Mouse (Mus musculus): Measurements from ENCODE around the gene Ddi2. TPM values are rescaled to one million over a fixed set of nuclear protein-coding genes. Genes with fewer than 3 reads are reported as not detected.

Ddi2 gene
- polyA plus RNA-seq, 2 experiments = 9.2 to 9.5 TPM

DNA sequence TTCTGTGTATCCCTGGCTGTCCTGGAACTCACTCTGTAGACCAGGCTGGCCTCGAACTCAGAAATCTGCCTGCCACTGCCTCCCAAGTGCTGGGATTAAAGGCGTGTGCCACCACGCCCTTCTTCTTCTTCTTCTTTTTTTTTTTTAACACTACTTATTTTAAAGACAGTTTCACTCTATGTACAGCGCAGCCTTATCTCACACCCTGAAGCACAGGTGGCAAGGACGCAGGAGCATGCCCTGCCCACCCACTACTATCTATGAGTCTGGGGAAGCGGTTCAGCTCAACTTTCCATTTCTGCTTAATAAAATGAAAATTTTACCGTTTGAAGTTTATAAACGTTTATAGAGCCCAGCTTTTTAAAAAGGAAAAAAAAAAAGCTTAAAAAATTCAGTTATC lies 34.7 kb downstream of the Ddi2 start:
- H3K4me2 ChIP-seq (ENCODE audit: low read depth) = no peak overlapping the region
- no peak overlapping the region for H3K4me3 ChIP-seq (ENCODE audit: insufficient read depth in 1 of 2, low read depth in 2 of 2, low read length in 2 of 2)
- no peak overlapping the region for H3K27ac ChIP-seq
- no peak for DNase-seq (ENCODE audit: low read depth in 3 of 3, low spot score in 3 of 3)
- TF ChIP-seq CTCF (IDR thresholded peaks at IDR 0.05; ENCODE audit: low read depth) (no peak), EP300 (IDR thresholded peaks at IDR 0.05; ENCODE audit: low read depth) (no peak)
- H3K27me3 ChIP-seq (ENCODE audit: control insufficient read depth, insufficient read depth, low read length) = no peaks in the 10 kb centered on the region
- no peaks in the 10 kb centered on the region for H3K9me3 ChIP-seq (ENCODE audit: control insufficient read depth, low read length)
- H3K4me1 ChIP-seq (replicated peaks; ENCODE audit: control insufficient read depth in 2 of 2, insufficient read depth in 2 of 2, low read length in 1 of 2) = no peaks in the 10 kb centered on the region
- peaks cover 81% of the 10 kb centered on the region for H3K36me3 ChIP-seq (replicated peaks; ENCODE audit: control insufficient read depth, insufficient read depth, low read depth)
- no peak overlapping the region for H3K9ac ChIP-seq (replicated peaks)
- ATAC-seq (ENCODE audit: insufficient read depth) = no peak
- WGBS (ENCODE audit: insufficient replicate concordance) = 48% methylated on average over 8 of the region's 8 CpGs

DNA sequence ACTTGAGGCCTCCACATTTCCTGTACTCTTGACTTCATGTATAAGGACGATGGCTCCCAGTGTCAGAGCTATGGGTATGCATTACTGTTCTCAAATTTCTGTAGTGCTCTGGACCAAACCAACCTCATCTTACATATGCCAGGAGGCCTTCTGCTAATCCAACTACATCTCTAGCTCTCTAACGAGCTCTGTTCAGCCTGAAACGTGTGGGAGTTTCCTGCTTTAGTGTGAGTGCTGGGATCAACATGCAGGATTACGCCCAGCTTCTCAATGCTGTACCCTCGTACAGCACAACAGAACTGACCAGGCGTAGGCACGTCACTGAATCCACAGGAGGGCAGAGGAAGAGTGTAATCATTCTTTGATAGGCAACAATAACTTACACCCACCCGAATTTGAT lies 36.7 kb downstream of the Ddi2 start:
- Histone ChIP-seq H3K36me3 (replicated peaks; ENCODE audit: control insufficient read depth, insufficient read depth, low read depth) (peaks cover 69% of the 10 kb centered on the region), H3K27me3 (ENCODE audit: control insufficient read depth, insufficient read depth, low read length) (no peaks in the 10 kb centered on the region), H3K4me3 (ENCODE audit: insufficient read depth in 1 of 2, low read depth in 2 of 2, low read length in 2 of 2) (no peak overlapping the region), H3K9me3 (ENCODE audit: control insufficient read depth, low read length) (no peaks in the 10 kb centered on the region), H3K4me2 (ENCODE audit: low read depth) (no peak overlapping the region), H3K27ac (no peak overlapping the region), H3K9ac (replicated peaks) (no peak overlapping the region), H3K4me1 (replicated peaks; ENCODE audit: control insufficient read depth in 2 of 2, insufficient read depth in 2 of 2, low read length in 1 of 2) (no peaks in the 10 kb centered on the region)
- DNase-seq (ENCODE audit: low read depth in 3 of 3, low spot score in 3 of 3) (no peak), ATAC-seq (ENCODE audit: insufficient read depth) (no peak)
- no peak for TF ChIP-seq EP300 (IDR thresholded peaks at IDR 0.05; ENCODE audit: low read depth)
- TF ChIP-seq CTCF (IDR thresholded peaks at IDR 0.05; ENCODE audit: low read depth) = no peak
- WGBS (ENCODE audit: insufficient replicate concordance) = 82% methylated on average over 8 of the region's 8 CpGs

DNA sequence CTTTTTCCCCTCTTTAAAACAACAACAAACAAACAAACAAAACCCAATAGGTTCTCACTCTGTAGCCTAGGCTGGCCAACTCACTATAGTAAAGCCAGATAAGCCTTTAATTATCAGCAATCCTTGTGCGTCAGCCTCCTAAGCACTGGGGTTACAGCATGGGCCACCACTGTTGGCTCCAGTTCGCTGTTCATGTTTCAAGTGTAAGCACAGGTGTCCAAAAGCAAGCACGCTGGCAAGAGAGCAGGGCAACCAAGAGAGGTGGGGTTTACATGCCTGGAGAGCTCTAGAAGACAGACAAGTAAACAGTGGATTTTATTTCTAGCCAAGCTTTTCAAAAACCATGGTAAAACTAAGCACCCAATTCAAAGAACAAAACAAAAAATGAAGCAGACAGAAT lies 37.1 kb downstream of the Ddi2 start:
- no peak for ATAC-seq (ENCODE audit: insufficient read depth)
- Histone ChIP-seq H3K4me3 (ENCODE audit: insufficient read depth in 1 of 2, low read depth in 2 of 2, low read length in 2 of 2) (no peak overlapping the region), H3K27ac (no peak overlapping the region), H3K4me1 (replicated peaks; ENCODE audit: control insufficient read depth in 2 of 2, insufficient read depth in 2 of 2, low read length in 1 of 2) (no peaks in the 10 kb centered on the region), H3K4me2 (ENCODE audit: low read depth) (no peak overlapping the region), H3K27me3 (ENCODE audit: control insufficient read depth, insufficient read depth, low read length) (no peaks in the 10 kb centered on the region), H3K9ac (replicated peaks) (no peak overlapping the region), H3K36me3 (replicated peaks; ENCODE audit: control insufficient read depth, insufficient read depth, low read depth) (peaks cover 64% of the 10 kb centered on the region), H3K9me3 (ENCODE audit: control insufficient read depth, low read length) (no peaks in the 10 kb centered on the region)
- 83% methylated on average over 3 of the region's 3 CpGs for WGBS (ENCODE audit: insufficient replicate concordance)
- no peak for DNase-seq (ENCODE audit: low read depth in 3 of 3, low spot score in 3 of 3)
- TF ChIP-seq CTCF (IDR thresholded peaks at IDR 0.05; ENCODE audit: low read depth) (no peak), EP300 (IDR thresholded peaks at IDR 0.05; ENCODE audit: low read depth) (no peak)

DNA sequence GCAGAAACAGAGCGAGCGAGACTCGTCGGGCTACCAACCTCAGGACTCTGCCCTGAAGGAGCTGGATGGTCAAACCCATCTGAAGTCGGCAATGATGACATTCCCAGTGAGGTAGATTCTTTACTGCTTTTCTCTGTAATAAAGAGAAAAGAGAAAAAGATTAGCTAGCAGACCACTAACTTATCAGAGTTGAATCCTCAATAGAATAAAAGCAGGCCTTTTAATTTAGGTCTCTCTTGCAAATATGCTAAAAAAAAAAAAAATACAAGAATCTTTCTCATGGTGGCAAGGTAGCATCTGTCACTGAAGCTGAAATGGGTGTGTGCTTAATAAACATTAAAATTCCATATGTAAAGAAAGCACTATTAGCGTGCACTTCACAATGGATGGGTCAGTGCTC lies 37.7 kb downstream of the Ddi2 start, which contains the start of gene Rsc1a1:
Gene Rsc1a1, minus strand, starts transcription at position 101 of the 400 bp plus-strand sequence.
- Histone ChIP-seq H3K4me2 (ENCODE audit: low read depth) (no peak within 1 kb of the TSS), H3K36me3 (replicated peaks; ENCODE audit: control insufficient read depth, insufficient read depth, low read depth) (peaks cover 59% of the 10 kb centered on the region), H3K9me3 (ENCODE audit: control insufficient read depth, low read length) (no peaks in the 10 kb centered on the region), H3K4me3 (ENCODE audit: insufficient read depth in 1 of 2, low read depth in 2 of 2, low read length in 2 of 2) (no peak within 1 kb of the TSS), H3K4me1 (replicated peaks; ENCODE audit: control insufficient read depth in 2 of 2, insufficient read depth in 2 of 2, low read length in 1 of 2) (no peaks in the 10 kb centered on the region), H3K27me3 (ENCODE audit: control insufficient read depth, insufficient read depth, low read length) (no peaks in the 10 kb centered on the region), H3K27ac (no peak within 1 kb of the TSS), H3K9ac (replicated peaks) (no peak within 1 kb of the TSS)
- no peak for DNase-seq (ENCODE audit: low read depth in 3 of 3, low spot score in 3 of 3)
- no peak for TF ChIP-seq CTCF (IDR thresholded peaks at IDR 0.05; ENCODE audit: low read depth)
- no peak for TF ChIP-seq EP300 (IDR thresholded peaks at IDR 0.05; ENCODE audit: low read depth)
- no peak for ATAC-seq (ENCODE audit: insufficient read depth)
- WGBS (ENCODE audit: insufficient replicate concordance) = 88% methylated on average over 6 of the region's 6 CpGs

DNA sequence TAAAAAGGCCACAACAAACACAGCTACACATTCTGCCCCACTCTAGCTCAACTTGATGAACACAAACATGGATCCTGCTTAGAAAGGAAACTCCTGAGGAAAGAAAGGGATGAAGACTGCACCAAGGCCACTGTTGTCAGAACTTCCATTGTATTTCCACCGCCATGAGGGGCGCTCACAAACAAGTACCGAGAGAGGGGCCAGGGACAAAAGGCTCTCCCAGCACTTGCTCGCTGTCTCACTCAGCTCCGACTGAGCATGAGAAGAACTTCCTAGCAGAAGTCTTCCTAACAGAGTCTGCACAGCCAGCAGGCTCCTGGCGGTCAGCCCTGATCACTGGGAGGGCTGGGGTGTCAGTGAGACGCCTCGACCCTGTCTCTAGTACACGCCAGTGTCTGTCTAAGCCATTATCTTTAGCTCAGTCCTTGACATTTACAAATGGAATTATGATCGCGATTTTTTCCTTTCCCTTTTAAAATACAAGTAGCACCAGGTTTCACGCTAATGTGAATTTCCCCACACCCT lies 40.5 kb downstream of the Ddi2 start:
- no peak for TF ChIP-seq EP300 (IDR thresholded peaks at IDR 0.05; ENCODE audit: low read depth)
- no peak for TF ChIP-seq CTCF (IDR thresholded peaks at IDR 0.05; ENCODE audit: low read depth)
- no peak overlapping the region for H3K4me3 ChIP-seq (ENCODE audit: insufficient read depth in 1 of 2, low read depth in 2 of 2, low read length in 2 of 2)
- H3K27me3 ChIP-seq (ENCODE audit: control insufficient read depth, insufficient read depth, low read length) = no peaks in the 10 kb centered on the region
- no peak for ATAC-seq (ENCODE audit: insufficient read depth)
- no peaks in the 10 kb centered on the region for H3K9me3 ChIP-seq (ENCODE audit: control insufficient read depth, low read length)
- WGBS (ENCODE audit: insufficient replicate concordance) = 83% methylated on average over 12 of the region's 12 CpGs
- H3K4me2 ChIP-seq (ENCODE audit: low read depth) = no peak overlapping the region
- DNase-seq (ENCODE audit: low read depth in 3 of 3, low spot score in 3 of 3) = no peak
- no peak overlapping the region for H3K27ac ChIP-seq
- no peak overlapping the region for H3K9ac ChIP-seq (replicated peaks)
- peaks cover 41% of the 10 kb centered on the region for H3K36me3 ChIP-seq (replicated peaks; ENCODE audit: control insufficient read depth, insufficient read depth, low read depth)
- H3K4me1 ChIP-seq (replicated peaks; ENCODE audit: control insufficient read depth in 2 of 2, insufficient read depth in 2 of 2, low read length in 1 of 2) = no peaks in the 10 kb centered on the region
